Mouse (Mus musculus) small intestine, adult 2 months (tissue): ENCODE data around the gene Nipsnap1.

Experiments used
- CTCF ChIP-seq: fragments of 200-500 bp; IDR thresholded peaks from 2 replicates; pipeline ENCODE4 v1.5.1; 2012; ENCODE audit warnings: low read depth, mild to moderate bottlenecking, control low read depth, inconsistent platforms, low read length, moderate library complexity, mixed read lengths; ENCODE audit not compliant: insufficient replicate concordance, insufficient read length; ENCODE audit errors: extremely low read depth
- POLR2A ChIP-seq: fragments of 200-500 bp; IDR thresholded peaks from 2 replicates; pipeline ENCODE4 v1.6.1; 2012; ENCODE audit warnings: low read depth, mild to moderate bottlenecking, control low read depth, inconsistent platforms, low read length, moderate library complexity

GRCm38 (mm10) chr11:4931009-4931601, 57.4 kb downstream of the Nipsnap1 start:
- TF ChIP-seq POLR2A (no peak), CTCF (no peak)
